16 mouse cellular contexts compared by ENCODE assay signal in the genomic region with DNA sequence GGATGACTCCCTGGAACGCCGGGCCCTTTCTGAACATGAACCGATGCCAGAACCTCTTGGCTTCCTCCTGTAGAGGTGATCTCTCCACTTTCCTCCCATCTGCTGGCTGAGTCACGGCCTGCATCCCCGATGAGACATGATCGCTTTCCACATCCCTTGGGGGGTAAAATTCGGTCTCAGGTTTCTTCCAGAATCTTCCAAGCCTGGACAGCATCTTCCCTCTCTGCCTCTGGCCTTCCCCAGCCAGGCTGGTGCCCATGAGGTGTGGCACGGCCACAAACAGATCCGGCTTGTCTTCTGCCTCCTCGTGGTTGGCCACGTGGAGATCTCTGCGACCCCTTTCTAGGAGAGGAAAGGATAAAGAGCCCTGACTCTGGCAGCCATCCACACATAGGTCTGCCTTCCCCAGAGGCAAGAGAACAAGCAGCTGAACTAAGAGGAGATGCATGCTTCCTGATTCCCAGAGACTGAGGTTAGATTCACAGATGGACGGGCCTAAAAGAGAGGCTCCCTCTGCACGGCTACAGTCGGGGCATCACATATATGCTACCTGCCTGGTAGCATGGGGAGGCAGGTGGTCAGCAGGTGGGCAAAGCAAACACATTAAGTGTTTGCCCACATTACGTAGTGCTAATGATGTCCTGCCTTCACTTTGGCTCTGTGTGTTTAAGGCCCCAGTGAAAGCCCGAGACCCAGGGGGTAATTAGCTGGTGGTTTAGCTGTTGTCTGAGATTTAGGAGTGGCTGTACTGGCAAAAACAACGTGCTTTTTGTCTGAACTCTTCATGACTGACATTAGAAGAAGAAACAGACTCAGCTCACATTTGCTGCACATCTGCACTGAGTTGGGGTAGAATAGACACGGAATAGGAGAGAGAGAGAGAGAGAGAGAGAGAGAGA. TPM values are rescaled to one million over a fixed set of nuclear protein-coding genes. Genes with fewer than 3 reads are reported as not detected.
DNase-seq lines count a peak whose midpoint lies in the region; ATAC-seq and TF ChIP-seq lines count a peak whose summit lies in the region.
"Had no signal": no experiment of that assay in that cellular context is flagged by ENCODE, and none has a peak within 500 bp of the region (broad histone marks: within the 10 kb centered on the region; RNA-seq: fewer than 3 reads in every experiment).

Cer1 (minus strand) TSS at position 513 of the 899 bp plus-strand sequence.

- TF ChIP-seq POLR2A in limb, embryonic 14.5 days (IDR thresholded peaks at IDR 0.05; ENCODE audit: borderline replicate concordance, extremely low read depth, insufficient read depth, insufficient read length) = no peak
- no peak for TF ChIP-seq POLR2A in thymus, adult 2 months (IDR thresholded peaks at IDR 0.05; ENCODE audit: control insufficient read depth, extremely low read depth, insufficient read depth, low read length, poor library complexity)

- no peaks in the 10 kb centered on the region for H3K9me3 ChIP-seq in embryonic facial prominence, embryonic 13.5 days
- no peaks in the 10 kb centered on the region for H3K9me3 ChIP-seq in limb, embryonic 14.5 days (ENCODE audit: control insufficient read depth, low read length)
- H3K9me3 ChIP-seq in kidney, embryonic 16.5 days (ENCODE audit: low read length) = no peaks in the 10 kb centered on the region
- H3K9me3 ChIP-seq: lung, embryonic 15.5 days had no signal

- H3K27me3 ChIP-seq in embryonic facial prominence, embryonic 13.5 days = no peaks in the 10 kb centered on the region
- no peaks in the 10 kb centered on the region for H3K27me3 ChIP-seq in limb, embryonic 14.5 days (ENCODE audit: control insufficient read depth, insufficient read depth, low read length)
- H3K27me3 ChIP-seq in kidney, embryonic 16.5 days (ENCODE audit: insufficient read depth, low read length) = no peaks in the 10 kb centered on the region
- H3K27me3 ChIP-seq in thymus, adult 2 months (ENCODE audit: control insufficient read depth, insufficient read depth, low read length) = no peaks in the 10 kb centered on the region
- H3K27me3 ChIP-seq: lung, embryonic 15.5 days had no signal

- no peak for TF ChIP-seq CTCF in thymus, adult 2 months (IDR thresholded peaks at IDR 0.05; ENCODE audit: borderline replicate concordance, control insufficient read depth, extremely low read depth, insufficient read depth, low read length, poor library complexity)

- DNase-seq in heart, adult 11 months = peak; percentile 87
- DNase-seq in heart, postnatal 25 days (ENCODE audit: low spot score) = no peak
- peak; percentile 64 for DNase-seq in cerebellum, adult 11-12 months
- no peak for DNase-seq in limb, embryonic 14.5 days (ENCODE audit: low spot score)
- no peak for DNase-seq in thymus, adult 2 months
- DNase-seq in thymus, postnatal 0 days (ENCODE audit: low spot score) = no peak
- DNase-seq: adrenal gland, adult 8-10 months had no signal

- no peak within 1 kb of the TSS for H3K4me2 ChIP-seq in embryonic facial prominence, embryonic 13.5 days
- H3K4me2 ChIP-seq in limb, embryonic 14.5 days (replicated peaks; ENCODE audit: low read depth, low read length, severe bottlenecking) = no peak within 1 kb of the TSS
- no peak within 1 kb of the TSS for H3K4me2 ChIP-seq in kidney, embryonic 16.5 days (replicated peaks; ENCODE audit: low read depth, low read length)
- H3K4me2 ChIP-seq: lung, embryonic 15.5 days had no signal

- intact Hi-C loops in heart, postnatal 25 days (cut with DNase I) = no loop called here

- H3K36me3 ChIP-seq in embryonic facial prominence, embryonic 13.5 days = no peaks in the 10 kb centered on the region
- H3K36me3 ChIP-seq in limb, embryonic 14.5 days (ENCODE audit: control insufficient read depth, insufficient read depth, low read length) = no peaks in the 10 kb centered on the region
- H3K36me3 ChIP-seq in kidney, embryonic 16.5 days (ENCODE audit: insufficient read depth, low read length) = no peaks in the 10 kb centered on the region
- H3K36me3 ChIP-seq in thymus, adult 2 months (ENCODE audit: control insufficient read depth, insufficient read depth, low read length) = no peaks in the 10 kb centered on the region
- H3K36me3 ChIP-seq: lung, embryonic 15.5 days had no signal

- H3K4me3 ChIP-seq in embryonic facial prominence, embryonic 13.5 days = no peak within 1 kb of the TSS
- no peak within 1 kb of the TSS for H3K4me3 ChIP-seq in limb, embryonic 14.5 days (replicated peaks; ENCODE audit: low read length)
- no peak within 1 kb of the TSS for H3K4me3 ChIP-seq in kidney, embryonic 16.5 days (ENCODE audit: low read length)
- no peak within 1 kb of the TSS for H3K4me3 ChIP-seq in thymus, adult 2 months (ENCODE audit: control insufficient read depth, insufficient read depth, low read length)
- H3K4me3 ChIP-seq: lung, embryonic 15.5 days had no signal

- no peak for ATAC-seq in embryonic facial prominence, embryonic 13.5 days (ENCODE audit: insufficient number of reproducible peaks, insufficient read depth, low FRiP score, low TSS enrichment, low read depth)
- no peak for ATAC-seq in limb, embryonic 14.5 days (ENCODE audit: low FRiP score, low read depth)
- no peak for ATAC-seq in kidney, embryonic 16.5 days (ENCODE audit: low FRiP score, low TSS enrichment)
- ATAC-seq: inflammation-experienced regulatory T-cells, adult 6 months had no signal

- H3K4me1 ChIP-seq in embryonic facial prominence, embryonic 13.5 days = peaks cover 24% of the 10 kb centered on the region
- peaks cover 39% of the 10 kb centered on the region for H3K4me1 ChIP-seq in limb, embryonic 14.5 days (ENCODE audit: control insufficient read depth, insufficient read depth, low read length)
- no peaks in the 10 kb centered on the region for H3K4me1 ChIP-seq in kidney, embryonic 16.5 days (ENCODE audit: insufficient read depth, low read length)
- no peaks in the 10 kb centered on the region for H3K4me1 ChIP-seq in thymus, adult 2 months (replicated peaks; ENCODE audit: control insufficient read depth, insufficient read depth, low read length)

- H3K9ac ChIP-seq in embryonic facial prominence, embryonic 13.5 days = no peak within 1 kb of the TSS
- H3K9ac ChIP-seq in limb, embryonic 14.5 days (ENCODE audit: low read depth, low read length, severe bottlenecking) = no peak within 1 kb of the TSS
- no peak within 1 kb of the TSS for H3K9ac ChIP-seq in kidney, embryonic 16.5 days (replicated peaks; ENCODE audit: low read length)
- H3K9ac ChIP-seq: lung, embryonic 15.5 days had no signal

- H3K27ac ChIP-seq in embryonic facial prominence, embryonic 13.5 days = peak within 1 kb of the TSS; percentile 34; the same call in 1 of the 2 replicates
- H3K27ac ChIP-seq in limb, embryonic 14.5 days (replicated peaks; ENCODE audit: low read depth, low read length) = 0 out of 2 replicates have a peak within 1 kb of the TSS, but pooled peaks have one; percentile 33
- no peak within 1 kb of the TSS for H3K27ac ChIP-seq in kidney, embryonic 16.5 days (ENCODE audit: low read length)
- H3K27ac ChIP-seq in thymus, adult 2 months (ENCODE audit: control insufficient read depth, insufficient read depth, low read length) = no peak within 1 kb of the TSS
- H3K27ac ChIP-seq: lung, embryonic 15.5 days had no signal

- 55% methylated on average over 18 of the region's 19 CpGs for WGBS in embryonic facial prominence, embryonic 13.5 days
- 54% methylated on average over 18 of the region's 19 CpGs for WGBS in limb, embryonic 14.5 days
- 69% methylated on average over 18 of the region's 19 CpGs for WGBS in kidney, embryonic 16.5 days
- 86% methylated on average over 18 of the region's 19 CpGs for WGBS in thymus, adult 2 months

RNA-seq across cellular contexts. Expression of gene Cer1, which starts in this region (rescaled TPM):
- total RNA-seq in heart, postnatal 25 days (2021) = not detected
- polyA plus RNA-seq in embryonic facial prominence, embryonic 13.5 days (2015; fragmentation: Nextera tagmentation; extraction: Ambion mirVana) = 0.27 TPM in 1 of 2 replicates, not detected in the other
- 0.69 and 0.70 TPM in 2 replicates for polyA plus RNA-seq in limb, embryonic 14.5 days (2012; rRNA removed)
- 0.55 and 0.80 TPM in 2 replicates for polyA plus RNA-seq in limb, embryonic 14.5 days (2014; fragmentation: Nextera tagmentation; extraction: Ambion mirVana)
- polyA plus RNA-seq in kidney, embryonic 16.5 days (2015; fragmentation: Nextera tagmentation; extraction: Ambion mirVana) = not detected in 2 replicates
- polyA plus RNA-seq in thymus, adult 2 months (2012; rRNA removed) = not detected in 2 replicates
- not detected in 2 replicates for polyA plus RNA-seq in thymus, postnatal 0 days (2015; fragmentation: Nextera tagmentation; extraction: Ambion mirVana)
- total RNA-seq: adrenal gland, adult 8-10 months; common myeloid progenitor, adult 5-6 weeks; heart, adult 18-20 months; heart, postnatal 10 days; layer of hippocampus, adult 18-20 months had no signal
- polyA plus RNA-seq: inflammation-experienced regulatory T-cells, adult 6 months; urinary bladder, adult 2 months had no signal

Comparison
In these comparisons a context has a peak if more than half of its experiments do, and no peak if none do; other contexts are left out.
1. DNase-seq: peak in heart, adult 11 months (single experiment) and cerebellum, adult 11-12 months (single experiment); none in heart, postnatal 25 days (single experiment), limb, embryonic 14.5 days (single experiment), thymus, adult 2 months (single experiment) and thymus, postnatal 0 days (single experiment).
2. H3K27ac ChIP-seq: peak in embryonic facial prominence, embryonic 13.5 days (single experiment) and limb, embryonic 14.5 days (single experiment); none in kidney, embryonic 16.5 days (single experiment) and thymus, adult 2 months (single experiment).